Mouse (Mus musculus) cortical plate, adult 2 months (tissue): Measurements from ENCODE around the gene Col2a1.

Experiments used
- CTCF ChIP-seq: fragments of 200-500 bp; IDR thresholded peaks from 2 replicates; pipeline ENCODE4 v1.5.1; 2011; ENCODE audit warnings: mild to moderate bottlenecking, control low read depth, low read length; ENCODE audit not compliant: insufficient read depth; ENCODE audit errors: extremely low read depth
- POLR2A ChIP-seq: fragments of 200-500 bp; IDR thresholded peaks from 2 replicates; pipeline ENCODE4 v1.6.1; 2011; ENCODE audit warnings: mild to moderate bottlenecking, low read length, control low read depth; ENCODE audit not compliant: insufficient read depth; ENCODE audit errors: extremely low read depth

DNA sequence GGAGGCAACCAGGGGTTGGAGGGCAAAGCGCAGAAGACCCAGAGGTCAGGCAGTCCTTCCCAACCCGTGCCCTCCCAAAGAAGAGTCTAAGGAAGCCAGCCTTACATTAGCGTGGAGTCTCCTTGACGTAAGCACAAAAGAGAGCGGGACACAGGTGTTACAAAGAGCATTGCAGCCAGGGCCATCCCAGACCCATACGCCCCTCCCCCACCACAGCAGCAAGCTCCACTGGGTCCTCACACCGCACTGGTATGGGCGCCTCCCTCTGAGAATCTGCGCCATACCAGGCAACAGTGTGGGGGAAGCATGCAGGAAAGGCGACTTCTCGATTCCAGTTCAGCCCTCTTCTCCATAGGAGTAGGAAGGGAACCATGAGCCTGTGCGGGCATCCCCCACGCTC is 4.9 kb downstream of the Col2a1 start:
- TF ChIP-seq POLR2A, result no peak
- no peak for TF ChIP-seq CTCF
